Mouse (Mus musculus) small intestine, adult 2 months (tissue): ENCODE measurements at regions not wholly inside any gene's neighbourhood (a gene's known extent, or its start where the extent isn't known, plus 50 kb on each side); places are given as distances from the start of the nearest gene placed in this dataset.

ENCODE experiments used
- H3K27ac ChIP-seq: fragments of 200-500 bp; 2 replicates; pipeline ENCODE4 v1.5.1; 2012; ENCODE audit warnings: low read depth, low read length, control low read depth, inconsistent platforms; ENCODE audit not compliant: insufficient read depth
- H3K27me3 ChIP-seq: fragments of 200-500 bp; 2 replicates; pipeline ENCODE4 v1.6.1; 2012; ENCODE audit warnings: mild to moderate bottlenecking, moderate library complexity, low read length, inconsistent platforms; ENCODE audit not compliant: control insufficient read depth, insufficient read depth
- H3K36me3 ChIP-seq: fragments of 200-500 bp; 2 replicates; pipeline ENCODE4 v1.6.1; 2012; ENCODE audit warnings: mild to moderate bottlenecking, low read length, control low read depth, inconsistent platforms; ENCODE audit not compliant: control insufficient read depth, insufficient read depth
- H3K4me1 ChIP-seq: fragments of 200-500 bp; 2 replicates; pipeline ENCODE4 v1.6.1; 2012; ENCODE audit warnings: low read length, inconsistent platforms, mixed read lengths; ENCODE audit not compliant: control insufficient read depth, insufficient read depth, insufficient read length
- H3K4me3 ChIP-seq: fragments of 200-500 bp; 2 replicates; pipeline ENCODE4 v1.5.1; 2012; ENCODE audit warnings: low read depth, mild to moderate bottlenecking, control low read depth, inconsistent platforms, low read length, moderate library complexity
- CTCF ChIP-seq: fragments of 200-500 bp; IDR thresholded peaks from 2 replicates; pipeline ENCODE4 v1.5.1; 2012; ENCODE audit warnings: low read depth, mild to moderate bottlenecking, control low read depth, inconsistent platforms, low read length, moderate library complexity, mixed read lengths; ENCODE audit not compliant: insufficient replicate concordance, insufficient read length; ENCODE audit errors: extremely low read depth
- POLR2A ChIP-seq: fragments of 200-500 bp; IDR thresholded peaks from 2 replicates; pipeline ENCODE4 v1.6.1; 2012; ENCODE audit warnings: low read depth, mild to moderate bottlenecking, control low read depth, inconsistent platforms, low read length, moderate library complexity
- WGBS: fragments of 180-500 bp; shearing (Covaris S2); methylation state at CpG from one replicate; pipeline ENCODE4 v1.1.7; 2018; 5-methylcytosine and 5-hydroxymethylcytosine counted together

DNA sequence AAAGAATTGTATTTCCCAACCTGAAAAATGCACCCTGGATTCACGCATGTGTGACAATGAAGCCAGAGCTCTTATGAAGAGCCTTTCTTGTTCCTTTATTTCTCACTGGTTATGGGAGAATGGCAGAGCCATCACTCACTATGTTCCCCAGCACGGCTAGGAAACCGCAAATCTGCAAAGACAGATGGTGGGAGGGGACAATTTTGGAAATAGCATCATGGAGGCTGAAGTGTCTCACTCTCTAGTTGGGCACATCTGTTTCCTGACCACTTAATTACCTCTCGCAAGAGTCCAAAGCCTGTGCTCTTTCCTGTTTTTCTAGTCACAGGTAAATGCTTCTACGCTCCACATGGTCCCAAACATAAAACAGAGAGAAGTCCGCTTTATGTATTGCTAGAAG, 245.6 kb downstream of the Hivep2 start:
- Histone ChIP-seq H3K36me3 (no peaks in the 10 kb centered on the region), H3K4me1 (peaks cover 5% of the 10 kb centered on the region; the same call in 1 of the 2 replicates), H3K4me3 (no peak overlapping the region), H3K27ac (no peak overlapping the region), H3K27me3 (no peaks in the 10 kb centered on the region; the same call in 1 of the 2 replicates)
- TF ChIP-seq POLR2A: no peak
- no peak for TF ChIP-seq CTCF
- WGBS: 76% methylated on average over 6 of the region's 6 CpGs

DNA sequence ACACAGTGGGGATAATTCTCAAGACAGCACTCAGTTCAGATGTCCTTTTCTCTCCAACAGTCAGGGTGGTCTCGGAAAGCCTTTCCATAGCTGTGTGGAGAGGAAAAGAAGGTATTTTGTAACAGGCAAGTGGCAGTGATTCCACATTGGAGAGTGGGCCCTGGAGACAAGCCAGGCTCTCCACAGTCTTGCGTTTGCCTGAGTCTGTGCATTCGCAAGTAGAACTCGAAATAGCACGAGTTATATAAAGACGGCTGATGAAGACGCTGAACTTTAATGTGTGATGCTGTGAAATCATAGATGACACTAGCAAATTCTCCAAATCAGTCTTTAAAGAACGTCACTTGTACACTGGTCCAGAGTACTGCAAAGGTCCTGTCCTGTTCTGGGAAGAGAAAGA, 244.6 kb downstream of the Hivep2 start:
- H3K36me3 ChIP-seq: no peaks in the 10 kb centered on the region
- no peak overlapping the region for H3K27ac ChIP-seq
- no peaks in the 10 kb centered on the region; the same call in 1 of the 2 replicates for H3K27me3 ChIP-seq
- H3K4me1 ChIP-seq: peaks cover 5% of the 10 kb centered on the region; the same call in 1 of the 2 replicates
- 88% methylated on average over 8 of the region's 8 CpGs for WGBS
- no peak overlapping the region for H3K4me3 ChIP-seq
- no peak for TF ChIP-seq POLR2A
- TF ChIP-seq CTCF: no peak

DNA sequence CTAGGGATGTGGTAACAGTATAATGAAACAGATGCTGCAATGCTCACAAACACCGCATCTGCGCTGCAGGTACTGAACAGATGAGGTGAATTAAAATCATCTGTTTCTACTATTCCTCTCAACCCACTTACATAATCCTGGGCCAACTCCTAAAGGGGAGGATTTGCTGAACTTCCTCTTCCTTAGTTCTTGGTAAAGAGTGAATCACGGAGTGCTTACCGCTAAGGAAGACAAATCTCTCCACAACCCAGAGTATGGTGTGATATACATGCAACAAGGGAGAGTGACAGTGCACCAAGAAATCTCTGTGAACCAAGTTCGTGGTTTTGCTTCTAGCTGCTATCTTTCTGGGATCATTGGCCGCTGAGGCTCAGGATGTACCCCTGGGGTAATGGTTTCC, 244.2 kb downstream of the Hivep2 start:
- no peak overlapping the region for H3K4me3 ChIP-seq
- H3K27me3 ChIP-seq: no peaks in the 10 kb centered on the region; the same call in 1 of the 2 replicates
- WGBS: 84% methylated on average over 6 of the region's 6 CpGs
- H3K4me1 ChIP-seq: peaks cover 5% of the 10 kb centered on the region; the same call in 1 of the 2 replicates
- no peaks in the 10 kb centered on the region for H3K36me3 ChIP-seq
- no peak for TF ChIP-seq POLR2A
- TF ChIP-seq CTCF: no peak
- H3K27ac ChIP-seq: no peak overlapping the region

DNA sequence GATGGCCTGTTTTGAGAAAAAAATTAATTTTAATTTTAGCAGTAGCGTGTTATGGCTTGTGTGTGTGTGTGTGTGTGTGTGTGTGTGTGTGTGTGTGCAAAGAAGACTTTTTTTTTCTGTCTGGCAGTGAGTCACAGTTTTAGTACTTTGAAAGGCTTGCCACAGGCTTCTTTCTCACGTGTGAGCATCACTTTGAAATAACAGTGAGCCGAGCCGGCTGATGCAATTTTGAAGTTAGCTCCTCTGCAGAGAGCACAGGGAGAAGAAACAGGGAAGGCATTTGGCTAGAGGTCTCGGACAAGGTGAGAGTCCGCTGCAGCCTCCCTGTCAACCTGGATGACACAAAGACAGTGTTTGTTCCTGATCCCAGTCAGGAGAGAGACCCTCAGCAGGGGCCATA, 242.3 kb downstream of the Hivep2 start:
- H3K27me3 ChIP-seq: no peaks in the 10 kb centered on the region; the same call in 1 of the 2 replicates
- no peak overlapping the region for H3K27ac ChIP-seq
- no peak overlapping the region for H3K4me3 ChIP-seq
- WGBS: 75% methylated on average over 6 of the region's 6 CpGs
- no peaks in the 10 kb centered on the region for H3K36me3 ChIP-seq
- H3K4me1 ChIP-seq: peaks cover 5% of the 10 kb centered on the region; the same call in 1 of the 2 replicates
- TF ChIP-seq POLR2A (no peak), CTCF (no peak)

DNA sequence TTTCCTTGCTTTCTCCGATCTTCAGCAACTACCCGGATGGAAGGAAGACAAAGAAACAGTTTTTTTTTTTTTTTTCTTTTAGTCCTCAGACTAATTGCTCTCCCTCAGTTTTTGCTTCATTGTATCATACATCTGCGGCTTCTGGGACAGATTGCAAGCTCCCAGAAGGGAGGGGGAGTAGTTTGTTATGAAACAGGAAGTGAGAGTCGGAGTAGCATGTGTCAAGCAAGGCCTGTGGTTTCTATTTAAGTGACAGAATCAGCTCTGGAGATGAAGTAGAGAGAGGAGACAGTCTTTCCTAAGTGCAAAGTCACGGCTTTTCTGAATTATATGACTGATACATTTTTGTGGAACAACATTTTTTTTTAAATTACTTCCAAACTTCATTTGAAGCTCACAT, 241.7 kb downstream of the Hivep2 start:
- WGBS: 45% methylated on average over 5 of the region's 5 CpGs

DNA sequence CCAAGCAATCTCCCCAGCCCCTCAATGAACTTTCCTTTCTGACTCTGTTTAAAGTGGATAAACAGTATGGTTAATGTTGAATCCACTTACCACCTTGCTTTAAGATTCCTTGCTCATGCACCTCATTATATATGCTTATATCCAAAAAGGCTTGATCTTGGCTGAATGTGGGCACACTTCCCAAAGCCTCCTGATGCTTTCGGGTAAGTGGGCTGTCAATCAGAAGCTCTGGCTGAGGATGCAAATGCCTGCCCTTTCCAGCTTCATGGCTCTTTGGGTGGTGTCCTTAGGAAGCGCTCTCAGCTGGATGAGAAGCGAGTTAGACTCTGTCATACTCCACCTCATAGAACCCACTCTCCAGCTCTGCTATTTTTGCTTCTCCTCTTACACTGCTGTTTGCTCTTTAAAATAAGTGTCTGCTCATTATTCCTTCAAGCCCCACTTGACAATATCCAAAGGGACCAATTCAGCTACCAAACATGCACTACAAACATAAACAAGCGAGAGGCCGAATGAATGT, 241.2 kb downstream of the Hivep2 start:
- TF ChIP-seq CTCF (no peak), POLR2A (no peak)
- Histone ChIP-seq H3K4me3 (no peak overlapping the region), H3K27me3 (no peaks in the 10 kb centered on the region; the same call in 1 of the 2 replicates), H3K36me3 (no peaks in the 10 kb centered on the region), H3K27ac (no peak overlapping the region), H3K4me1 (peaks cover 4% of the 10 kb centered on the region; the same call in 1 of the 2 replicates)
- WGBS: 75% methylated on average over 5 of the region's 5 CpGs

More for the DNA sequence above, 241.7 kb downstream of the Hivep2 start:
- no peak overlapping the region for H3K27ac ChIP-seq
- H3K27me3 ChIP-seq: no peaks in the 10 kb centered on the region; the same call in 1 of the 2 replicates
- H3K36me3 ChIP-seq: no peaks in the 10 kb centered on the region
- peaks cover 5% of the 10 kb centered on the region; the same call in 1 of the 2 replicates for H3K4me1 ChIP-seq
- H3K4me3 ChIP-seq: no peak overlapping the region
- TF ChIP-seq CTCF (no peak), POLR2A (no peak)
